Mouse (Mus musculus) layer of hippocampus, adult 9-11 months (tissue): ENCODE results near the gene 1700001C19Rik.

Experiments
- DNase-seq: peaks from one replicate; pipeline ENCODE4 v3.0.0; 2022

1700001C19Rik gene

GRCm38 (mm10) chr17:47436907-47437547, at the start of gene 1700001C19Rik:
TSS of gene 1700001C19Rik (minus strand) at chr17:47437376.
- DNase-seq, result no peak

DNA sequence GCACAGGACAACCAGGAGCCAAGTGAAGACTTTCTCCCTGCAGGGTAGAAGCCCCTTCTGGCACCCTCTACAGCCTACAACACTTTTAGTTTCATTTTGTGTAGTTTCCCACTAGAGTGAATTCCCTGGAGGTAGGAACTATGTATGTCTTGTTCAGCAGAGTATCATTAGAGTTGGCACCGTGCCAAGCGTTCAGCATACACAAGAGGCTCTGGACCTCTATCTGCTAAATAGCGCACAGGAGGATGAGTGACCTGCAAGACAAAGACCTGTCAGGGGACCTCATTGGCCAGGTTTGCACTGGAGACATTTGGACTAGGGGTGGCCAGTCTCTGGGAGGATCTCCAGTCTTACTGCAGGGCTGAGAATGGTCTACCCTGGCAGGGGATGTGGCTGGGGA, 48.6 kb upstream of the 1700001C19Rik start:
- no peak for DNase-seq

GRCm38 (mm10) chr17:47484993-47485392, 47.8 kb upstream of the 1700001C19Rik start:
- DNase-seq, result no peak

DNA sequence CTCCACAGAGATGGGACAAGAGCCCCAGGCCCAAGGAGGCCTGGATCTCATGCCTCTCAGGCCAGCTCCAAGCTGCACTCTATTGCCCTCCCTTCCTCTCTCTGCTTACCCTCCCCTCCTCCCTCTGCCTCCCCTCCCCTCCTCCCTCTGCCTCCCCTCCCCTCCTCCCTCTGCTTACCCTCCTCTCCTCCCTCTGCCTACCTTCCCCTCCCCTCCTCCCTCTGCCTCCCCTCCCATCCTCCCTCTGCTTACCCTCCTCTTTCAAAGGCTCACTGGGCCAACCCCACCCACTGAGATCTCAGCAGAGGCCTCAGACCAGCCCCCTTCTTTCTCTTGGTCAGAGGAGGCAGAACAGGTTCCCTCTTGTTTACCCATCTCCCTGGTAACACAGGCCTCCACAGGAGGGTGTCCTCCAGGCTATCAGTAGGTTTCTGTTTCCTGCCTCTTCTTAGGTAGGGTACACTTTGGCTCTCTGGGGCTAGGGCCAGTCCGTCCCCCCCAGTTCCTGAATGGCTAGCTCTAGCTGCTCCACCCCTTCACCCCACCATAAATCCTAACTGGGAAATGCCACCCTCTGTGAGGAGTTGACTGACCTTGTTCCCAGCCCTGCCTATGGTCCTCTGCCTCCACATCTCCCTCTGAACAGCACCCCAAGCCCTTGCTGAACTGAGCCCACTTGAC, 47.2 kb upstream of the 1700001C19Rik start:
- no peak for DNase-seq

GRCm38 (mm10) chr17:47482401-47482800, 45.2 kb upstream of the 1700001C19Rik start:
- no peak for DNase-seq

- no peak for DNase-seq
Observed at GRCm38 (mm10) chr17:47479887-47480286, 42.7 kb upstream of the 1700001C19Rik start.

DNA sequence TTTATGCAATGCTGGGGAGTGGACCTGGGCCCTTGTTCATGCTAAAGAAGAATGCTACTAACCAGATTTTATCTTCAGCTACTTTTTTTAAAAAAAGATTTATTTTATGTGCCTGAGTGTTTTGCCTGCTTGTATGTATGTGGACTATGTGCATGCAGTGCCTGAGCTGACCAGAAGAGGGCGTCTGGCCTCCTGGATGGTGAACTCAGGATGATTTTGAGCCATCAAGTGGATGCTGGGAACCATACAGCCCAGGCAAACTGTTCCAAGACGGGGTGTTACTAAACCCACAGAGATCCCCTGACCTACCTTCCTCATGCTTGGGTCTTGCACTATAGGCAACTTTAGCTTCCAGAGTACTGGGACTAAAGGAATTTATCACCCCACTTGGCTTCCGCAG, 38.5 kb upstream of the 1700001C19Rik start:
- DNase-seq, result no peak

GRCm38 (mm10) chr17:47475181-47475580, 38.0 kb upstream of the 1700001C19Rik start:
- DNase-seq, result no peak

GRCm38 (mm10) chr17:47474250-47474649, 37.1 kb upstream of the 1700001C19Rik start:
- DNase-seq, result no peak

GRCm38 (mm10) chr17:47473434-47473974, 36.3 kb upstream of the 1700001C19Rik start:
- no peak for DNase-seq

GRCm38 (mm10) chr17:47472435-47473350, 35.5 kb upstream of the 1700001C19Rik start:
- no peak for DNase-seq

DNA sequence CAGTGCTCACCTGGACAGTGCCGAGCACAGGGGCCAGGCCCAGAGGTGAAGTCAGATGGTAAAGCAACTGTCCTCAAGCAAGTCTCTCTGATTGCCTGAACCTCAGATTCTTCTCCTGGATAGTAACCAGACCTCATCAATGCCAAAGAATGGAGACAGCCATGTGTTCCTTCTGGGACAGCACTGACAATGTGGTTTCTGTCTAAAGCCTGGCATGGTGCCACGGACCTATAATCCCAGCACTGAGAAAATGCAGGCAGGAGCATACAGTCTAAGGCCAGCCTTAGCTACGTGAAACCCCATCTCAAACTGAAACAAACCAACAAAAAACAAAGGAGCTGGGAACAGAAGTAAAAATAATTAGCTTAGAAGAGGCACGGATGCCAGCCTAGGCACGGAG, 33.5 kb upstream of the 1700001C19Rik start:
- peak; percentile 33 for DNase-seq

- DNase-seq, result no peak
Observed at GRCm38 (mm10) chr17:47470121-47470520, 32.9 kb upstream of the 1700001C19Rik start.

- DNase-seq, result no peak
Observed at GRCm38 (mm10) chr17:47469642-47470041, 32.5 kb upstream of the 1700001C19Rik start.

DNA sequence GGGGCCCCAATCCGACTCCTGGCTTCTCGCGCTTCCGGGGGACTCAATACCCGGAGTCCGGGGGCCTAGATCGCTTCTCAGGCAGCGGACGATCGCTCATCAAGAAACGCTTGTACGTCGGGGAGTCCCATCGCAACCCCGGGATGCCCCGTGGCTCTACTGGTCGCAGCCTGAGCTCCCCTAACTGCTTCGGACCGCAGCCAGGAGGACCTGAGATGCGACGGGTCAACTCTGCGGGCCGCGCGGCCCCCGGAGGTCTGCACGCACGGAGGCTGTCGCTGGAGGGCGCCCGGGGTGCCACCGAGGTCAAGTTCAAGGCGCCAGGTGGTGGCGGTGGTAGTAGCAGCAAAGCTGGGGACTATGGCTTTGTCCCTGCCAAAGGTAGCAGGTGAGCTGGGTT, 31.3 kb upstream of the 1700001C19Rik start:
- DNase-seq, result no peak

- no peak for DNase-seq
Observed at GRCm38 (mm10) chr17:47468063-47468462, 30.9 kb upstream of the 1700001C19Rik start.

DNA sequence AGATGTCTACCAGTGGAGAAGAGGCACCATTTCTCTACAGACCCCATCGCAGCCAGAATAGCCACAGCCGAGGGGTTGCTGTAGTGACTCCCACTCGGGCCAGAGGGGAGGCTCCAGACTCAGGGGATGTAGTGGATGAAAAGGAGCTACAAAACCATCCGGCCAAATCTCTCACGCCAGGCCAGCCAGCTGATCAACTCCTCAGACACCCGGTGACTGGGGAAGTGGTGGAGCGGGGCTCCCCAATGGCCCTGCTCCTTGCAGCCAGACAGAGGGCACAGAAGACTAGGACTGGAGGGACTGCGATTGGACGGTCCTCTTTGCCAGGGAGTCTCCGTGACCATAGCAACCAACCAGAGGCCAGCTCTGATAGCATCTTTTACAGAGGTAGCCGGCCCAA, 30.5 kb upstream of the 1700001C19Rik start:
- DNase-seq, result no peak

GRCm38 (mm10) chr17:47466284-47466683, 29.1 kb upstream of the 1700001C19Rik start:
- no peak for DNase-seq

- no peak for DNase-seq
Observed at GRCm38 (mm10) chr17:47465016-47465415, 27.8 kb upstream of the 1700001C19Rik start.

- no peak for DNase-seq
Observed at GRCm38 (mm10) chr17:47464248-47464965, 27.2 kb upstream of the 1700001C19Rik start.

DNA sequence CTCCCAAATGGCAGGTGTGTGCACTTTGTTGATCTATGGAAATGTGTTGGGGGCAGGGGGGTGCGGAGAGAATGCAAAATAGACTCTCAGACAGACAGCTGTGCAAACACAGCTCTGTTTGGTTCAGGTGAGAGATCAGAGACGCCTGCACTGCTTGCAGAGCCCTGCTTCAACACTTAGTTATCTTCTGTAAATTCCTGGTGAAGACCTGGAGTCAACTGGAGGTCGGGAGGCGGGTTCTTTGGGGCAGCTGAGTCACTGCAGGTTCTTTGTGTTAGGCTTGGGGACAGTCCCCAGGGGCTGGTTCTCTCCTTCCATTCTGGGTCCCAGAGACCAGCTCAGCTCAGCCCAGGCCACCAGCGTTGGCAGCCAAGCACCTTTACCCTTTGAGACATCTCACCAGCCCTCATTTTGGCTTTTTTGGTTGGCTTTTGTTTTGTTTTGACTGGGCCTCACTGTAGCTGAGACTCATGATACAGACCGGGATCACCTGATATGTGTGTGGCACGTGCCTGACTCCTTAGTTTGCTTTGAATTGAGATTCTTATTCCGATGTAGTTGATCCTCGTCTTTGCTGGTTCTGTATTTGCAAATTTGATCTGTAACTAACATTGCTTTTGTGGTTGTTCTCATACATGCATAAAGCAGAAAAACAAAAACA, 25.7 kb upstream of the 1700001C19Rik start:
- no peak for DNase-seq

DNA sequence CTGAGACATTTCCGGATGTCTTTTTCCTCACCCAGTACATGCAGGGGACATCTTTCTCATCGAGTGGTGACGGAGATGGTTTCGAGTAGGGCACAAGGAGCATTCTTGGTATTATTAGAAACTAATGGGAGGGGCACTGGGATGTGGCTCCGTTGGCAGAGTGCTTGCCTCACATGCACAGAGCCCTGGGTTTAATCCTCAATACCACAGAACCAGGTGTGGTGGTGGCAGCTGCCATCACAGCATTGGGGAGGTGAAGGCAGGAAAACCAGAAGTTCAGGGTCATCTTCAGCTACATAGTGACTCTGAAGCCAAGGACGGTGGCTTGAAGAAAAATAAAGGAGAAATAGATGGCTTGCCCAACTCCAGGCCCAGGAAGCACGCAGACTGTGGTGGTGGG, 25.0 kb upstream of the 1700001C19Rik start:
- DNase-seq, result no peak
